Mouse (Mus musculus): ENCODE results near the gene Prkab1.

GRCm38 (mm10) chr5:116019371-116019770 lies 4.9 kb downstream of the Prkab1 start:
- TF ChIP-seq POLR2A (IDR thresholded peaks at IDR 0.05; ENCODE audit: borderline replicate concordance, extremely low read depth, low read depth, low read length) (no peak), CTCF (IDR thresholded peaks at IDR 0.05; ENCODE audit: insufficient read depth, low read length) (no peak)

Measured in lung, adult 2 months (tissue).